Mouse (Mus musculus): Measurements from ENCODE around the gene Chst11. TPM values are rescaled to one million over a fixed set of nuclear protein-coding genes. Genes with fewer than 3 reads are reported as not detected.
A peak's percentile ranks its signal among the peaks of the same experiment; 100 is the strongest.

Chst11 gene
- total RNA-seq (2015) (19.2 and 20.0 TPM in 2 replicates), total RNA-seq (2017) (20.4 and 22.2 TPM in 2 replicates)

DNA sequence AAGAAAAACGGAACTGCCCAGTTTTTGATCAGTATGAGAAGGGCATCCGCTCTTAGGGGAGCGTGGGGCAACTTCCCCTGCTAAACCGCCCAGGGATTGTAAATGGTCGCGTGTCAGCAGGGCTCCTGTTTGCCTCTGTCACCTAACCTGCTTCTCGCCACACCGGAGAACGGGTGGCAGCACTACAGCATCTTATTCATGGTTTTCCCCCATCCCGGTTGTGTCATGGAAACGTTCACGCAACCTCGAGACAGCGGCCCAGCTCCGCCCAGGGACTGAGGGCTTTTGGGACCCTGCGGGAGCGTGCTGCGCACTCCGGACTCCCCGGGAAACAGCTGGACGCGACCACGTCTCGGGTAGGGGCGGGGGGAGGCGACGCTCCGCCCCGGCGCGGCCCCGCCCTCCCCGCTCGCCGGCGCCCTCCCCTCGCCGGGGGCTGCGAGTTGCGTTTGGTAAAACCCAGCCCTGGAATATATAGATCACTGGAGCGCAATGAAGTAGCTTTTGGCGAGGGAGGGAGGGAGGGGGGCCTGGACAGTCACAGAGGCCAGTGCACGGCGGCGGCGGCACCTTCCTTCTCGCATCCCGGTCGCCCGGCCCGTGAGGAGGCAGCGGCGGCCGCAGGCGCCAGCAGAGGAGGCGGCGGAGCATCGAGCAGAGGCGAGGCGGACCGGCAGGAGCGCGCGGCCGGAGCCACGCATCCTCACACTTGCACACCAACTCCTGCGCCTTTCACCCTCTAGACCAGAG lies at the start of gene Chst11:
Gene Chst11 (plus strand): TSS at position 549 of the 750 bp plus-strand sequence.
- peak; percentile 67 for ATAC-seq (replicated peaks; ENCODE audit: poor library complexity)

DNA sequence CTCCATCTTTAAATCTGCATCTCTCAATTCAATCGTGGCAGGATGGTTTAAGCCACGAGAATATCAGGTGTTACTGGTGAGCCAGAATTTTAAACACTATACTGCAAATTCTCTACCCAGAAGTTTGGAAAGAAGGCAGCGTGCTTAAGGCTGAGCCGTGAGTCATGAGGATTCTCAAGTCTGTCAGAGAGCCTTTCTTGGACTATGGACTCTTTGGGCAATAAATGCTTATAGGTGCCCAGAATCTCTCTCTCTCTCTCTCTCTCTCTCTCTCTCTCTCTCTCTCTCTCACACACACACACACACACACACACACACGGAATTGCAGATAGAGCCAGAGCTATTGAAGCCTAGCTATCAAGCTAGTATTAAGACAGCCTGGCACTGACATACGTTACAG lies 49.5 kb upstream of the Chst11 start:
- no peak for ATAC-seq (replicated peaks; ENCODE audit: poor library complexity)

GRCm38 (mm10) chr10:82953415-82953814 lies 31.9 kb upstream of the Chst11 start:
- peak; percentile 33 for ATAC-seq (replicated peaks; ENCODE audit: poor library complexity)

GRCm38 (mm10) chr10:82955117-82955516 lies 30.2 kb upstream of the Chst11 start:
- ATAC-seq (replicated peaks; ENCODE audit: poor library complexity): peak; percentile 84

DNA sequence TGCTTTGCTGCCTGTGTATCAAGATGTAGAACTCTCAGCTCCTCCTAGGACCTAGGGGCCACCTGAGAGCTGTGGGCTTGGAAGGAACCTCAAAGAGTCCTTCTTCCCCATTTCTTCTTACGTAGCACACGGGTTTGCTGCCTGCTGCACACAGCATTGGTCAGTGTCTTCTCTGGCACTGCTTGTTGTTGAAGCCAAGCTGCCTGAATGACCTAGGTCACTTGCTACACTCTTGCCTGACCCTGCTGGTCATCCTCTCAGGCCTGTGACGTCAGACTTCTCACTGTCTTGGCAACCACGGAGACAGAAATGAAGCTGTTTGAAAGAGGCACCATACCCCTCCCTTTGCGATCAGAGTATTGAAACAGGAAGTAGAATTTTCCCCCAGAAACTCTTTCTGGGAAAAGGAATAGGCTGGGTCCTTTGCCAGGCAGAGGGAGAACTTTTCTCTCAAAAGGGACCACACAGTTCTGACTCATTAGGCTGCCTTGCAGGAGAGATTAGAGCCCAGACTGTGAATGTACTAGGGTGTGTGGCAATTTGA lies 27.0 kb upstream of the Chst11 start:
- ATAC-seq (replicated peaks; ENCODE audit: poor library complexity): peak; percentile 27

DNA sequence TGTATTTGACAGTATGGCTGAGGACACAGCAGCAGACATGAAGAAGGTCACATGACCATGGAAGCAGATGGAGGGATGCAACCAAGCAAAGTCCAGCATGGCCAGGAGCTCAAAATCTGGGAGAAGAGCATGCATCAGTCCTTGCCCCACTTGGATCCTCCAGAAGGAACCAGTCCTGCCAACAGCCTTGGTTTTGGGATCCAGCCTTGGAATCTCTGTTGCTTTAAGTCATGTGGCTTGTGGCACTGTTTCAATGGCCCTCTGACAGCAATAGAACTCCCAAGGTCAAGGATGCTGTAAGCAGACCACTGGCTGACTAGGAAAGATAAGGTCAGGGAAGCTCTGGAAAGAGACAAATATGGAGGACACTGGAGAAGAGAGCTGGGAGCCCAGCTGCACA lies 26.0 kb upstream of the Chst11 start:
- no peak for ATAC-seq (replicated peaks; ENCODE audit: poor library complexity)

- ATAC-seq (replicated peaks; ENCODE audit: poor library complexity): peak; percentile 77
These were observed 24.0 kb upstream of the Chst11 start for GRCm38 (mm10) chr10:82961302-82961701.

DNA sequence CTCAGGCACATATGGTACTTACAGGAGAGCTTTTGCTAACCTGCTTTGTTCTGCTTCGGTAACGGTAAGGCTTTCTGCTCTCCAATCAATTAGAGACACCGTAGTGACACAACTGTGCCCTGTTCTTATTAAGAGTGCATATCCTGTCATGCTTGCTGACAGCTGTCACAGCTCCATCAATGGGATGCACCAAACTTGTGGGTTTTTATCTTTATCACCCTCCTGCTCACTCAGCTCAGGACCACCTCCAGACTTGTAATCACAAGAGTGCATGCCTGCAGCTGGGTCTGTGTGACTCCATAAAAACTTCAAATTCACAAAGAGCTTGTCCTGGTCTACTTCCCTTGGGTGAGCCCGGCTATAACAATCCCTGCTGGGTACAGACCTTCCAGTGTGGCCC lies 23.3 kb upstream of the Chst11 start:
- ATAC-seq (replicated peaks; ENCODE audit: poor library complexity): peak; percentile 61

- ATAC-seq (replicated peaks; ENCODE audit: poor library complexity): peak; percentile 54
These were observed 22.8 kb upstream of the Chst11 start for GRCm38 (mm10) chr10:82962472-82963020.

- no peak for ATAC-seq (replicated peaks; ENCODE audit: poor library complexity)
These were observed 20.8 kb upstream of the Chst11 start for GRCm38 (mm10) chr10:82964491-82964890.

GRCm38 (mm10) chr10:82966672-82967071 lies 18.6 kb upstream of the Chst11 start:
- no peak for ATAC-seq (replicated peaks; ENCODE audit: poor library complexity)

DNA sequence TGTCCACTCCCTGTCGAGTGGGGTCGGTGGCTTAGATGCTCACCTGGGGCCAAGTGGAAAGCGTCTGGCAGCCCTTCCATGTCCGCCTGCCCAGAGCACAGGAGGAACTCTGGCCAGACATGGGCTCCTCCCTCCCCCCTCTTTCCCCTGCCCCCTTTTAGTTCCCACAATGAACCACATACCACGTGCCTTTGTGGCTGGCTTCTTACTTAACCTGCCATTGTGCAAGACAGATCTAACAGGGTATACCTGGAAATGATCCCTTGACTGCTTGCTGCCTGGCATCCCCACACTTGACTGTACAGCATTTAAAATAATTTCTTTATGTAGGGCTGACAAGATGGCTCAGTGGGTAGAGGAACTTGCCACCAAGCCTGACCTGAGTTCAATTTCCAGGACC lies 15.7 kb upstream of the Chst11 start:
- ATAC-seq (replicated peaks; ENCODE audit: poor library complexity): peak; percentile 68

- no peak for ATAC-seq (replicated peaks; ENCODE audit: poor library complexity)
These were observed 13.7 kb upstream of the Chst11 start for GRCm38 (mm10) chr10:82971549-82971948.

GRCm38 (mm10) chr10:82974201-82974600 lies 11.1 kb upstream of the Chst11 start:
- peak; percentile 90 for ATAC-seq (replicated peaks; ENCODE audit: poor library complexity)

GRCm38 (mm10) chr10:82974627-82975177 lies 10.6 kb upstream of the Chst11 start:
- ATAC-seq (replicated peaks; ENCODE audit: poor library complexity): peak; percentile 38

DNA sequence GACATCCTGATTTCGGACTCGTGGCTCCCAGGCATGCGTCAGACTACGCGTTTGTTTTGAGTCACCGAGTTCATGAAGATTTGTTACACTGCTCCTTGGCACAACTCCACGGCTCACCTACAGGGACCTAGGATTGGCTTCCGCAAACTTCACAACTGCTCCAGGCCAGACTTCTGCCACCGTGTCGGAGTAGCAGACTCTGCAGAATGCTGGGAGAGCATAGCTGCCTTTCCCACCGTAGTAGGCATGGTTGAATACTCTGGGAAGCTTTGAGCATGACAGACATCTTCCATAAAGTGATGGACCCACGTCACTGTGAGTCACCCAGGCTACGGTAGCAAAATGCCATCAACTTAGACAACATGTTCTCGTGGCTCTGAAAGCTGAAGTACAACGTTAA lies 9.5 kb upstream of the Chst11 start:
- ATAC-seq (replicated peaks; ENCODE audit: poor library complexity): no peak

DNA sequence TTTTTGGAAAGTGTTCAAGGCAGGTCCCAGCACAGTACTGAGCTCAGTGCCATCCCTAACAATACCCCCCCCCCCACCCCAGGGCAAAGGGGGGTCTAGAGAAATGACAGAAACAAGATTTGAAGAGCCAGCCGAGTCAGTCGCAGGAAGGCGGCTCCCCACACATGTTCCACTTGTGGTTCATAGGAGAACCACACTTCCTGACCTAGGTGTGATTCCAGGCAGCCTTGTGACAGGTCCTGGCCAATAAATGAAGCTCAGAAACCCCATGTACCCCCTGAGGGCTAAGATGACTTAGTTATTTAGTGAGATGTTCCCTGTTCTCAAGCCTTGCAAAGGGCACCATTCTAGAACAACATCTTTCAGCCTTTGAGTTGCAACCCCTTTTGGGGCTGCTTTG lies 3.0 kb upstream of the Chst11 start:
- no peak for ATAC-seq (replicated peaks; ENCODE audit: poor library complexity)

DNA sequence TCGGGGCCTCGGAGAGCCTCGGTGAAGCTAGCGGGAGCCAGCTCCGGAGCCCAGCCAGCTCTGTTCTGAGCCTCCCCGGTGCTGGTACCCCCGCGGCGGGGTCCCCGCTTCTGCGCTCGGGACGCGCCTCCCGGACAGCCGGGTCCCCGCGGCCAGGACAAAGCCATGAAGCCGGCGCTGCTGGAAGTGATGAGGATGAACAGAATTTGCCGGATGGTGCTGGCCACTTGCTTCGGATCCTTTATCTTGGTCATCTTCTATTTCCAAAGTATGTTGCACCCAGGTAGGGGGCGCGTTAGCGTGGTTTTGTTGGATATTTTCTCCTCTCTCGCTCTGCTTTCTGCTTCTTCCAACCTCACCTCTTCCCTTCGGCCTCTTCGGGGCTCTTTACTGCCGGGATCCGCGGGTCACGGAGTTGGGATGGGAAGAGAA lies 418 bp downstream of the Chst11 start:
- peak; percentile 3; the same call in 1 of the 2 replicates for ATAC-seq (replicated peaks; ENCODE audit: poor library complexity)

DNA sequence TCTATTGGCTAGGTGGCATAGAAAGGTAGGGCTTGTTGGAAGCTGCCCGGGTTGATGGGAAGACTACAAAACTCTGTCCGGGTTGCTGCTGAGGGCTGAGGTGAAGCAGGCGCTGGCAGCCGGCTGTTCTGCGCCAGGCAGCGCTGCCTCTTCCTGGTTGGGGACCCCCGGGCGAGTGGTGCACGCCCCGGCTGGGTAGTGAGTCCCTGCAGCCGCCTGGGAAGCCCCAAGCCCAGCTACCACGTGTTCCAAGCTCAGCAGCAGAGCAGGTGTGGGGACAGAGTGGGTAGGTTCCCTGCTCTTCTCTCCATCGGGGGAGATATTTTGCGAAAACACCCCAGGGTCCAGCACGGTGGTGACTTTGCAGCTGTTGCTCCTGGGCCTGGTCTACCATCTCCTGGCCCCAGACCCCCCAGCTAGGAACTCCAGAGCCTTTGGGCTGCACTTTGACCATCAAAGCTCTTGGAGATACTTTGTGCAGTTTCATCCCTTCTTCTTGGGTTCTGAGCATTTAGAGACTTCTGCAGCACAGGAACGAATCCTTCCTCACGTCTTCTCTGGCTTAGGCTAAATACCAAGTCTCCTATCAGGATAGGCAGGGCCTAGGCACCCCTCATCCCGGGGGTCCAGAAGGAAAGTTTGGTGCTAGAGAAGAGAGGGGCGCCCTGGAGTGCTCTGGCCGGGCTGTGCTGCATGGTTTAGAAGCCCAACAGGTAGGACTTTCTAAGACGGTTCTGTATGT lies 1.1 kb downstream of the Chst11 start:
- ATAC-seq (replicated peaks; ENCODE audit: poor library complexity): no peak; the same call in 1 of the 2 replicates

DNA sequence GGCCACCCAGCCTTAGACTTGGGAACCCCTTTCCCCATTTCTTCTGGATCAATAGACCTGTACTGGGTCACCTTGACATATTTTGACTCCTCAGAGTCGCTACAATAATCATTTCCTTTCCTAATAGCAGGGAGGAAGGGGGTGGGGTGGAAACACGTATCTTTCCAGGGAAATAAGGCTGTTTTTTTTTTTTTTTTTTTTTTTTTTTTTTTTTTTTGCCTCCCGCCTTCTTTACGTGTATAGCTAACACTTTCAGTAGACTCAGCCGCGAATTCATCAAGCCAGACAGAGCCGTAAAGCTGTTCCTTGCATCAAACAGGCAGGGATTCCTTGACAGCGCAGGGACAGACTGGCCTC lies 1.7 kb downstream of the Chst11 start:
- ATAC-seq (replicated peaks; ENCODE audit: poor library complexity): no peak

- ATAC-seq (replicated peaks; ENCODE audit: poor library complexity): no peak
These were observed 2.1 kb downstream of the Chst11 start for GRCm38 (mm10) chr10:82987394-82987793.
